Mouse (Mus musculus) adrenal gland, postnatal 10 days (tissue): Measurements from ENCODE around the gene Reep3. TPM values are rescaled to one million over a fixed set of nuclear protein-coding genes. Genes with fewer than 3 reads are reported as not detected.
A peak's percentile ranks its signal among the peaks of the same experiment; 100 is the strongest.
"Not testable (repeated sequence)": the region's sequence is repeated elsewhere in the genome, so short reads cannot be mapped to it uniquely, and the experiment has no call there.

ENCODE experiments used
- DNase-seq: peaks from one replicate; pipeline ENCODE4 v3.0.0; 2021; ENCODE audit warnings: mixed read lengths
- total RNA-seq, 2 experiments: library from RNA; stranded (reverse); gene quantifications; 2 replicates each; pipeline ENCODE4 v1.2.3; 2021

The Reep3 gene
- total RNA-seq, 2 experiments from 2014 or later = 45.8 to 46.9 TPM

DNA sequence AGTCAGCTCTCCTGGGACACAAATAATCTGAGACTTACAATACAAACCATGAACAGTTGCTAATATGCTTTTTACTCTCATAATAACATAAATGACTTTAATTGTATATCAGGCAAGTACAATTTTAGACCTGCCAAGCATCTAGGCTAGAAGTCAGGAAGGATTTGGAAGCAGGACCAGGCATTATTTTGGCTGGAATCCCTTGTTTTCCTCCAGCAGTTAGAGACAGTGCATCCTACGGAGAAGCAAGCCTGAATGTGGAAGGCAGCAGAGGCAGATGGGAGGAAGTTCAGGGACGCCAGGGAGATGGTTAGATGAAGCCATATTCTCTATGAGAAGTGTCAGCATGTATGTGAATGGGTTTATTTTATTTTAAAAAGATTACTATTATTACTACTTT, 79.4 kb downstream of the Reep3 start:
- no peak for DNase-seq

DNA sequence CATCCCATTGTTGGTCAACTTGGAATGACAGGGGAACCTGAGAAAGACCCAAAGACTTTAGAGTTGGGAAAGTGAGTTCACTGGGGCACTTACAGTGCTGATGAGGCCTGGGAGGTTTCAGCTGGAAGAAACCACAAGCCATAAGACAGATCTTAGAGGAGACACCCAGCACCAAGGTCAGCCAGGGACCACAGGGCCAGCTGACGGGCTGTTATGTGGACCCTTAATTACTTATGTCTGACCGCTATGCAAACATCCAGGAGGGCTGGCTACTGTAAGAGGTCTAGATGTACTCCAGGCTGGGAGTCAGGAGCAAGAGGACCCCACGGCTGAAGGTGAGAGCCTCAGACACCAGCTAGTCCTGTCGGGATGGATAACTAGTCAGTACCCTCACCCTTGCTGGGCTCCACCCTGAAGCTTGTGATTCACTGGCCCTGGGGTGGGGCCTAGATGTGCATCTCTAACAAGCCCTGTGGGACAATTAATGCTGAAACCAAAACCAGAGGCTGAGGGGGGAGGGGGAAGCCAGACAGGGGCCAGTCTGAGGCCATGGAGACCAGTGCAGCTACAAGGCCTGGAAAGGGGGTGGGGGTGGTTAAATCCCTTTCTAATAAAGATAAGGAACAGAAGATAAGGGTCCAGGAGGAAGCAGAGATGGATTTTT, 80.0 kb downstream of the Reep3 start:
- DNase-seq = no peak

DNA sequence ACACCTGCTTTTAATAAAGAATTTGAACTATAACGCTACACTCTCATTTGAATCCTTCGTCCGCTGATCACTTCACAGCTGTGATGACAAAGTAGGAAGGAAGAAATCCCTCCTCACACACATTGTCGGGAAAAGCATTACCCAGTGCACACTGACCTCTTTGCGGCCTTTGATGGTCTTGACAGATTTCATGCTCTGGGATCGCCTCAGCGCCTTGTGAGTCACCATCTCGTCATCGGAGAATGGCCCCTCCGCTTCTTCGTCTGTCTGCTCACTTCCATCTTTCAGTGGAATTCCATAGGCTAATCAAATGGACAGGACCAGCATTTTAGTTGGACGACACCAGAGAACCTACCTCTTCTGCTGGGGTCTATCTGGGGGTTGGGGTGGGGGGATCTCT, 82.0 kb downstream of the Reep3 start:
- DNase-seq = no peak

DNA sequence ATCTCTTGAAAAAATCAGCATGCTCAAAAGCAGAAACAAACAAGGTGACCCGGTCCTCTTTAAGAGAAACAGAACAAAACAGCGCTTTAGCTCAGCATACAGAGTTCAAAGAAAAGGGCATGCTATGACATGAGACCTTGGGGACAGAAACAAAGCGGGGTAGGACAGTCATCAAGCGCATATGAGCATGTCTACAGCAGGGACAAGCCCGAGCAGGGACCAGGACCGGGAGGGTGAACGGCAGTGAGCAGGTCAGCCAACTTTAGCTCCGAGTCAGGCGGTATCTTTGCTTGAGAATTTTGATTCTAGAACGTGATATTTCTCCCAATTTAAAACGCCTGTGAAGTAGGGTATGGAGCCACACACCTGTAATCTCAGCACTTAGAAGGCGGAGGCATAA, 86.2 kb downstream of the Reep3 start:
- DNase-seq = no peak

GRCm38 (mm10) chr10:67004527-67005042, 92.2 kb downstream of the Reep3 start:
- DNase-seq = peak; percentile 21

- peak; percentile 68 for DNase-seq
These were observed 92.8 kb downstream of the Reep3 start for GRCm38 (mm10) chr10:67003743-67004526.

DNA sequence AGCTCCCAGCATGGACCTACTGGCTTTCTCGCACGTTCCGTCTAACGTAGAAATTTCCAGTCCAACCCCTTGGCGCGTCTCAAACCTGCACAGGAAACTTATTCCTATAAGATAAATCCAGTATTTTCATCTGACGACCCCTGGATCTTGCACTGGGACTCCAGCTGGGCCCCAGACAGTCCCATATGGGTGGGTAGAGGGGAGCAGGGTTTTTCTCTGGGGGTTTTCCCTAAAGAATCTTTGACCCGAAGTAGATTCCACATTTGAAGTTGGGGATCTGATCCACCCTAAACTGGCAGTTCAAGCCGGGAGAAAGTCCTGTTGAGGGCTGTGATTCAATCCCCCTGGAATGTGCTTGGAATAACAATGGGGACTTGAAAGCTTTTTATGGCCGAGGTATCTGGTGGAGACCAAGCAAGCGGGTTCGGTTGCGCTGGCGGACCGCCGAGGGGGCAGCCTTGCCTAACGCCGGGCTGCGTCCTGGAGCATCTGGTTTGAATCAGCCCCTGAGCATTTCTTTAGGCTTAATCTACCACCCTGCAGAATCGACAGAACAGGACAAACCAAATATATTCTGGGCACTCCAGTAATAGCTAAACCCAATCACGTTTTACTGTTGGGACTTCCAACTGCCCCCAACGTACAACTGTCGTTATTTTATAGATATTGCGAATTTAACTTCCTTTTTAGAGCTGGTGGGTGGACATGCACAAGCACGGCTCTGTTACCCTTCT, 93.6 kb downstream of the Reep3 start:
- peak; percentile 66 for DNase-seq

DNA sequence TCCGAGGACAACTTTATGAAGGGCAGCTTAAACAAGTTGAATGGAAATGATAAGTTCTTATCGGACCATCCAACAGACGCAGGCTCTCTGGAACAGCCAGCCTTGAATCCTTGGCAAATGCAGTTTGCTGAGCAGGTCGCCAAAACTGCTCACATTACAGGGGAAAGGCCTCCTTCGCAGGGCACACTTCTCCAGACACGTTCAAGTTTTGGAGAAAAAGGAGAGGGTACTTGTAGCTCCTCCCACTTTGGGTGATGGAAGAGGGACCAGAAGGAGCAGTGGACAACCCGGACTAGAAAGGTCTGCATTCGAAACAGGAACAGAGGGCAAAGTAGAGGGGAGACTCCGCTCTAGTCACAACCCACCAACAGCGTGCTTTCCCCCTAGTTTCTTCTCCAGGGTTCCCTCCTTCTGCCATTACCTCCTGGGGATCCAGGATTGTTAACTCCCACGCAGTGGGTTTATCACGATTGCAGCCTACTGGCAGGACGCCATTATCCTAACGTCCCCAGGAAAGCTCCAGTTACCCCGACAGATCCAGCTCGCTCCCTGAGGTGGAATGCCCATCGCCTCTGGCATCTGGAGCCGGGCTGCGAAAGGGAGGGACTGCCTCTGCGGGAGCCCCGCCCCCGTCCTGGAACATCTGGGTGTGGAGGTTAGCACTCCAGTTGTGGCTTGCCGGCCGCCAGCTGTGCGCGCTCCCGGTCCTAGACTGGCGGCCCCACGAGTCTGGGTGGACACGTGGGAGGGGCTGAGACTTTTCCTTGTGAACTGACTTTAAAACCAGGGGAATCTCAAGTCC, 94.3 kb downstream of the Reep3 start:
- DNase-seq = peak; percentile 90

DNA sequence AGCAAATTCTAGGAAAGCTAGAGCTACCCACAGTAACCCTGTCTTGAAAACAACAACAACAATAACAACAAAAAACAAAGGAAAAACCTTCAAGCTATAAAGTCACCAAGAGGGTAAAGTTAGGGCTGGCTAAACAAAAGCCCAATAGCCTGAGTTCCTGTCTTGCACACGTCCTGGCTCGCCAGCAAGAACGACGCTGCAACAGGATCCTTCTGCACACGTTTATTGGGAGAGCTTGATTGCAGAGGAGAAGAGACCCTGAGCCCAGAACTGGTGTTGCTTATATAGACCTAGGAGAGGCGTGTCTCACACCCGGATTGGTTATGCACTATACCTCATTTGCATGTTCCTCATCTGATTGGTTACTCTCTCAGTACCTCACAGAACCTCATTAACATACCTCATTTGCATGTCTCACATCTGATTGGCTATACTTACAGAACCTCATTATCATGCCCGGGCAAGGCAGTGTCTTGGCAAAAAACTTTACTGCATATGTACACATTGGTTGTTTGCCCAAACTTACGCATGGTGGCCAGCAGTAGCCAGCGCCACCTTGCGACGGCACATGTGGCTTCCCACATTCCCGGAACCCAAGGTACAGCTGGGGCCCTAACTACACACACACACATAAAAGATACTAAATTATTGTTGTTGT, 95.7 kb downstream of the Reep3 start:
- DNase-seq = not testable (repeated sequence)

DNA sequence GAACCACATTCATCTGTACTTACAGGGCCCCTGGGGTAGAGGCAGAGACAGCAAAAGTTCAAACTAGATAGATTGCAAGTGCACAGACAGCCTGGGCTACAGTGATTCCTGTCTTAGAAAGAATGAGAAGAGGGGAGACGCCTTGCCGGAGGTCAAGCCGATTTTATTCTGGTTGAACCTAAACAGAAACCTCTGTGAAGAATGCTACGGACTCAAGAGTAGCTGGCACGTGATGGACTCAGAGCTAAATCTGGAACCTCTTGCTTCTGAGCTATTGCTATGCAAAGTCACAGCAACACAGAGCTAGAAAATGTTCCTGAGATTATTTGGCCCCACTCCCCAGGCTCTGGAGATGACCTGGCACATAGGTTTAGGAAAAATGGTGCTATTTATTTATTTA, 96.6 kb downstream of the Reep3 start:
- DNase-seq = no peak

- DNase-seq = no peak
These were observed 98.0 kb downstream of the Reep3 start for GRCm38 (mm10) chr10:66998770-66999169.

GRCm38 (mm10) chr10:66995181-66995580, 101.6 kb downstream of the Reep3 start:
- no peak for DNase-seq

DNA sequence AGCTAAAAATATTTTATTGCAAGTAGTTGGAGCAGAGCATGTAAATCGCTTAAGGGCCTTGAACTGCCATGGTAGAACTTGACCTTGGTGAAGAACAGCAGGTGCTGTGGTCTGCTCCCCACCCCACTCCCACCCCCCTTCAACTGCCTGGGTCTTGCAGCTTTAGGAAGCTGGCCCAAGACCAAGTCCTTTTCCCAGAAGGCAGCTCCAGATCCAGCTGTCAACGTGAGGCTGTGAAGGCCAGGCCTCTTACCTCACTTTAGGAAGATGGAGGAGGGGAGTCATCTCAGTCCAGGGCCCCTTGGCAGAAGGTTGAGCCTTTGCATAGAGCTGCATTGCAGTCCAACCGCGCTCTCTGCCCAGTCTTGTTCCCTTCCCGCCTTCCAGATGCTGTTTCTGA, 102.3 kb downstream of the Reep3 start:
- DNase-seq = peak; percentile 53

- DNase-seq = no peak
These were observed 104.2 kb downstream of the Reep3 start for GRCm38 (mm10) chr10:66992591-66992990.

- DNase-seq = no peak
These were observed 106.2 kb downstream of the Reep3 start for GRCm38 (mm10) chr10:66990506-66990905.

- no peak for DNase-seq
These were observed 113.7 kb downstream of the Reep3 start for GRCm38 (mm10) chr10:66983043-66983442.

GRCm38 (mm10) chr10:66978215-66978614, 118.5 kb downstream of the Reep3 start:
- DNase-seq = no peak

DNA sequence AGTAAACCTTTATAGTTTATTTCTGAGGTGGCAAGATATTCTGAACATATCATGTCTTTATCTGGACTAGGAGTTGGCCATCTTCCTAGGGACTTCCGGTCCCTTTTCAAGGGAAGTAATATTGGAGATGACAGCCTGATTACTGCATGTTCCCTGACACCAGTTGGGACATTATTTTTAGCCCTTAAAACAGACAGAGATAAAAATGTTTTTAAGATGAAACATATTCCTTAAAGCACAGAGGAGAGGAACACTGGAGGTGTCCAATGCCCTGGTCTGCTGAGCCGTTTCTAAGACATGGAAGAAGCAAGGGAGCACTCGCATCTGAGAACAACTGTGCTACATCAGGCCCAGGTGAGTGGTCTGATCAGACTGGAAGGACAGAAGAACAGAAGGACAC, 119.7 kb downstream of the Reep3 start:
- DNase-seq = no peak

DNA sequence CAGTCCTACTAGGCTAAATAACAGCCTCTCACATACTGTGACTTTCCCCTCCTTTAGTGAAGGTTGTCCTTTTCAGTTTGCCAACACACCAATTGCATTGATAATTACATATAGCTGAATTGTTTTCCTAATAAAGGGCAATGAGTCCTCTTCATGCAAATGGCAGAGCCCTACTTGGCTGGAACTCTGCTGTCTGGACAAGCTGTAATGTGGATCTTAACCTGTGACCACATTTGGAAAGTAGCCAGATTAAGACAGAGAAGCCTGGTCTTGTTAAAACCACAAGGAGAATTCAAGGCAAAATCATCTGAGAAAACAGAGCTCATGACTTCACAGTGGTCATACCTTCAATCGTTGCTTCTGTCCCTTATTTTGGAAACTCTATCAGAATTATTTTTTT, 121.3 kb downstream of the Reep3 start:
- peak; percentile 30 for DNase-seq

- DNase-seq = no peak
These were observed 122.3 kb downstream of the Reep3 start for GRCm38 (mm10) chr10:66974417-66974816.

GRCm38 (mm10) chr10:66973866-66974265, 122.9 kb downstream of the Reep3 start:
- no peak for DNase-seq

DNA sequence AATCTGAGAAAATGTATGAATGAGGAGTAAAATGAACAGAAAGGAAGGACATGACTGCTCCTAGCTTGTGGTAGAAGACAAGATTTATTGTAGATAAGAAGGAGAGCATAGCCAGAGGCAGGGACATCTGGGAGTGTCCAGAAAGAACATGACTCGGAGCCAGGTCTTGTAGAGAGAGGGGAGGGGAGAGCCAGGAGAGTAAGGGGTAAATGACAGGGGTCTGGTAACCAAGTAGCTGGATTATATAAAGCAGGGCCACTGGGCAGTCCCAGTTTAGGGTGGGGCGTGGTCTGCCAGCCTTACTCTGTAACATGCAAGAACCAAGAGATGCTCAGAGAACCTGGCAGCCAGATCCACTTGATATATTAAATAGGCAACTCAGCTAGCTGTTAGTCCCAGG, 123.5 kb downstream of the Reep3 start:
- no peak for DNase-seq
